Mouse (Mus musculus): Measurements from ENCODE around the gene Tmem115. TPM values are rescaled to one million over a fixed set of nuclear protein-coding genes. Genes with fewer than 3 reads are reported as not detected.
"Not testable (repeated sequence)": the region's sequence is repeated elsewhere in the genome, so short reads cannot be mapped to it uniquely, and the experiment has no call there.

Tmem115 gene
- polyA plus RNA-seq, 1 experiment = 0.88 TPM

GRCm38 (mm10) chr9:107570845-107571244 is 37.1 kb downstream of the Tmem115 start:
- Histone ChIP-seq H3K36me3 (ENCODE audit: control insufficient read depth) (peaks cover 59% of the 10 kb centered on the region), H3K4me1 (ENCODE audit: control insufficient read depth) (peaks cover 88% of the 10 kb centered on the region), H3K27me3 (ENCODE audit: control insufficient read depth) (no peaks in the 10 kb centered on the region), H3K4me3 (replicated peaks) (peak overlapping the region; percentile 93), H3K9me3 (ENCODE audit: control insufficient read depth, low read length) (no peaks in the 10 kb centered on the region)
- TF ChIP-seq TAL1 (IDR thresholded peaks at IDR 0.05; ENCODE audit: low read length) = peak; percentile 54
- peak; percentile 69 for TF ChIP-seq GATA1 (IDR thresholded peaks at IDR 0.05; ENCODE audit: low read length)

- Histone ChIP-seq H3K4me1 (ENCODE audit: control insufficient read depth) (peaks cover 88% of the 10 kb centered on the region), H3K36me3 (ENCODE audit: control insufficient read depth) (peaks cover 50% of the 10 kb centered on the region), H3K4me3 (replicated peaks) (peak overlapping the region; percentile 93), H3K27me3 (ENCODE audit: control insufficient read depth) (no peaks in the 10 kb centered on the region), H3K9me3 (ENCODE audit: control insufficient read depth, low read length) (no peaks in the 10 kb centered on the region)
- TF ChIP-seq TAL1 (IDR thresholded peaks at IDR 0.05; ENCODE audit: low read length) = no peak
- TF ChIP-seq GATA1 (IDR thresholded peaks at IDR 0.05; ENCODE audit: low read length) = no peak
Observed at GRCm38 (mm10) chr9:107571534-107572326, 38.0 kb downstream of the Tmem115 start.

GRCm38 (mm10) chr9:107572327-107572662 is 38.5 kb downstream of the Tmem115 start:
- Histone ChIP-seq H3K9me3 (ENCODE audit: control insufficient read depth, low read length) (no peaks in the 10 kb centered on the region), H3K27me3 (ENCODE audit: control insufficient read depth) (no peaks in the 10 kb centered on the region), H3K4me1 (ENCODE audit: control insufficient read depth) (peaks cover 88% of the 10 kb centered on the region), H3K4me3 (replicated peaks) (peak overlapping the region; percentile 93), H3K36me3 (ENCODE audit: control insufficient read depth) (peaks cover 46% of the 10 kb centered on the region)
- TF ChIP-seq TAL1 (IDR thresholded peaks at IDR 0.05; ENCODE audit: low read length) = no peak
- no peak for TF ChIP-seq GATA1 (IDR thresholded peaks at IDR 0.05; ENCODE audit: low read length)

GRCm38 (mm10) chr9:107573774-107574173 is 40.0 kb downstream of the Tmem115 start:
- peaks cover 86% of the 10 kb centered on the region for H3K4me1 ChIP-seq (ENCODE audit: control insufficient read depth)
- H3K27me3 ChIP-seq (ENCODE audit: control insufficient read depth); H3K9me3 ChIP-seq (ENCODE audit: control insufficient read depth, low read length); H3K4me3 ChIP-seq (replicated peaks): not testable (repeated sequence)
- H3K36me3 ChIP-seq (ENCODE audit: control insufficient read depth) = peaks cover 55% of the 10 kb centered on the region

GRCm38 (mm10) chr9:107575579-107576356 is 42.0 kb downstream of the Tmem115 start:
- Histone ChIP-seq H3K9me3 (ENCODE audit: control insufficient read depth, low read length) (no peaks in the 10 kb centered on the region), H3K4me3 (replicated peaks) (no peak overlapping the region), H3K36me3 (ENCODE audit: control insufficient read depth) (peaks cover 55% of the 10 kb centered on the region), H3K4me1 (ENCODE audit: control insufficient read depth) (peaks cover 85% of the 10 kb centered on the region), H3K27me3 (ENCODE audit: control insufficient read depth) (no peaks in the 10 kb centered on the region)
- TF ChIP-seq TAL1 (IDR thresholded peaks at IDR 0.05; ENCODE audit: low read length) (no peak), GATA1 (IDR thresholded peaks at IDR 0.05; ENCODE audit: low read length) (no peak)

GRCm38 (mm10) chr9:107576357-107577107 is 42.8 kb downstream of the Tmem115 start, which contains the start of gene Hyal1:
Gene Hyal1, plus strand, starts transcription at chr9:107576927.
- Histone ChIP-seq H3K9me3 (ENCODE audit: control insufficient read depth, low read length) (no peaks in the 10 kb centered on the region), H3K4me1 (ENCODE audit: control insufficient read depth) (peaks cover 85% of the 10 kb centered on the region), H3K4me3 (replicated peaks) (peak within 1 kb of the TSS; percentile 61), H3K27me3 (ENCODE audit: control insufficient read depth) (no peaks in the 10 kb centered on the region), H3K36me3 (ENCODE audit: control insufficient read depth) (peaks cover 48% of the 10 kb centered on the region)
- no peak for TF ChIP-seq GATA1 (IDR thresholded peaks at IDR 0.05; ENCODE audit: low read length)
- TF ChIP-seq TAL1 (IDR thresholded peaks at IDR 0.05; ENCODE audit: low read length) = no peak

GRCm38 (mm10) chr9:107577871-107578270 is 44.1 kb downstream of the Tmem115 start:
- TF ChIP-seq GATA1 (IDR thresholded peaks at IDR 0.05; ENCODE audit: low read length) = no peak
- no peak for TF ChIP-seq TAL1 (IDR thresholded peaks at IDR 0.05; ENCODE audit: low read length)
- H3K36me3 ChIP-seq (ENCODE audit: control insufficient read depth) = peaks cover 43% of the 10 kb centered on the region
- H3K9me3 ChIP-seq (ENCODE audit: control insufficient read depth, low read length) = no peaks in the 10 kb centered on the region
- peaks cover 85% of the 10 kb centered on the region for H3K4me1 ChIP-seq (ENCODE audit: control insufficient read depth)
- H3K4me3 ChIP-seq (replicated peaks) = peak overlapping the region; percentile 61
- H3K27me3 ChIP-seq (ENCODE audit: control insufficient read depth) = no peaks in the 10 kb centered on the region

- Histone ChIP-seq H3K4me1 (ENCODE audit: control insufficient read depth) (peaks cover 86% of the 10 kb centered on the region), H3K4me3 (replicated peaks) (peak within 1 kb of the TSS; percentile 61), H3K36me3 (ENCODE audit: control insufficient read depth) (peaks cover 43% of the 10 kb centered on the region), H3K9me3 (ENCODE audit: control insufficient read depth, low read length) (no peaks in the 10 kb centered on the region), H3K27me3 (ENCODE audit: control insufficient read depth) (no peaks in the 10 kb centered on the region)
- no peak for TF ChIP-seq GATA1 (IDR thresholded peaks at IDR 0.05; ENCODE audit: low read length)
- no peak for TF ChIP-seq TAL1 (IDR thresholded peaks at IDR 0.05; ENCODE audit: low read length)
Observed at GRCm38 (mm10) chr9:107578587-107578986, 44.8 kb downstream of the Tmem115 start, which contains the start of gene Naa80. Gene Naa80, plus strand, starts transcription at chr9:107578887.
